Mouse (Mus musculus) forebrain, embryonic 15.5 days (tissue): Measurements from ENCODE around the gene Mmp11. TPM values are rescaled to one million over a fixed set of nuclear protein-coding genes. Genes with fewer than 3 reads are reported as not detected.

Source experiments
- polyA plus RNA-seq: library from polyadenylated mRNA; unstranded; fragments of >200 nt; fragmentation: Nextera tagmentation; extraction: Ambion mirVana; gene quantifications from 2 replicates; pipeline ENCODE4 v1.2.1, GENCODE M21; 2015

Gene Mmp11
- polyA plus RNA-seq, 1 experiment from 2014 or later, result 19.8 TPM

Other genes with a start within 250 kb of the Mmp11 start
- 36.8 and 38.8 TPM in 2 replicates for gene Cabin1, start 172.2 kb downstream of the Mmp11 start, polyA plus RNA-seq
- gene Ddt, start 163.1 kb downstream of the Mmp11 start, polyA plus RNA-seq, result 61.1 and 62.2 TPM in 2 replicates
- gene Gm20441, start 155.5 kb downstream of the Mmp11 start, polyA plus RNA-seq, result not detected in 2 replicates
- gene Gstt3, start 155.1 kb downstream of the Mmp11 start, polyA plus RNA-seq, result 0.42 and 0.51 TPM in 2 replicates
- gene Gstt1, start 137.9 kb downstream of the Mmp11 start, polyA plus RNA-seq, result 10.7 and 11.5 TPM in 2 replicates
- gene Gstt4, start 114.0 kb downstream of the Mmp11 start, polyA plus RNA-seq, result not detected in 2 replicates
- 3.9 and 5.1 TPM in 2 replicates for gene Gstt2, start 99.1 kb downstream of the Mmp11 start, polyA plus RNA-seq
- gene Mif, start 76.3 kb downstream of the Mmp11 start, polyA plus RNA-seq, result 1,708 and 1,857 TPM in 2 replicates
- gene Derl3, start 43.1 kb downstream of the Mmp11 start, polyA plus RNA-seq, result 2.9 and 3.5 TPM in 2 replicates
- 330 and 334 TPM in 2 replicates for gene Smarcb1, start 14.9 kb downstream of the Mmp11 start, polyA plus RNA-seq
- 24.8 and 24.9 TPM in 2 replicates for gene Chchd10, start 3.4 kb downstream of the Mmp11 start, polyA plus RNA-seq
- gene Gm867, start 4.2 kb upstream of the Mmp11 start, polyA plus RNA-seq, result 0.28 TPM in 1 of 2 replicates, not detected in the other
- 0.42 and 0.48 TPM in 2 replicates for gene Vpreb3, start 6.6 kb upstream of the Mmp11 start, polyA plus RNA-seq
- 0.15 TPM in 1 of 2 replicates, not detected in the other for gene Gm5134, start 18.0 kb upstream of the Mmp11 start, polyA plus RNA-seq
- 13.5 and 13.8 TPM in 2 replicates for gene Zfp280b, start 96.2 kb upstream of the Mmp11 start, polyA plus RNA-seq
- not detected in 2 replicates for gene Slc5a4b, start 174.5 kb upstream of the Mmp11 start, polyA plus RNA-seq
- not detected in 2 replicates for gene Slc5a4a, start 211.0 kb upstream of the Mmp11 start, polyA plus RNA-seq